Mouse (Mus musculus): ENCODE results near the gene Zfp280b. TPM values are rescaled to one million over a fixed set of nuclear protein-coding genes. Genes with fewer than 3 reads are reported as not detected.
"Not testable (repeated sequence)": the region's sequence is repeated elsewhere in the genome, so short reads cannot be mapped to it uniquely, and the experiment has no call there.

The Zfp280b gene
- polyA plus RNA-seq, 1 experiment from 2014 or later, result 14.1 TPM

- WGBS, result 91% methylated on average over 2 of the region's 2 CpGs
- H3K4me1 ChIP-seq (replicated peaks); H3K27ac ChIP-seq; H3K9me3 ChIP-seq; ATAC-seq; H3K4me3 ChIP-seq (replicated peaks); H3K27me3 ChIP-seq; H3K36me3 ChIP-seq; H3K9ac ChIP-seq (replicated peaks); H3K4me2 ChIP-seq (replicated peaks): not testable (repeated sequence)
These were observed 44.6 kb downstream of the Zfp280b start for GRCm38 (mm10) chr10:76077008-76077407.

Small RNA genes within 50 kb of the gene (microRNA-seq; reads per million reads assigned to microRNA genes)
- gene Mir6409, result not detected

Other genes with a start within 250 kb of the Zfp280b start
- 4.8 and 5.5 TPM in 2 replicates for gene Gstt1, start 234.1 kb upstream of the Zfp280b start, polyA plus RNA-seq (2015; fragmentation: Nextera tagmentation; extraction: Ambion mirVana)
- not detected in 2 replicates for gene Gstt4, start 210.1 kb upstream of the Zfp280b start, polyA plus RNA-seq (2015; fragmentation: Nextera tagmentation; extraction: Ambion mirVana)
- 5.8 and 5.9 TPM in 2 replicates for gene Gstt2, start 195.2 kb upstream of the Zfp280b start, polyA plus RNA-seq (2015; fragmentation: Nextera tagmentation; extraction: Ambion mirVana)
- 1,337 and 1,364 TPM in 2 replicates for gene Mif, start 172.4 kb upstream of the Zfp280b start, polyA plus RNA-seq (2015; fragmentation: Nextera tagmentation; extraction: Ambion mirVana)
- 1.9 and 2.1 TPM in 2 replicates for gene Derl3, start 139.2 kb upstream of the Zfp280b start, polyA plus RNA-seq (2015; fragmentation: Nextera tagmentation; extraction: Ambion mirVana)
- gene Smarcb1, start 111.0 kb upstream of the Zfp280b start, polyA plus RNA-seq (2015; fragmentation: Nextera tagmentation; extraction: Ambion mirVana), result 323 and 327 TPM in 2 replicates
- 15.1 and 17.1 TPM in 2 replicates for gene Chchd10, start 99.5 kb upstream of the Zfp280b start, polyA plus RNA-seq (2015; fragmentation: Nextera tagmentation; extraction: Ambion mirVana)
- 22.7 and 29.5 TPM in 2 replicates for gene Mmp11, start 96.2 kb upstream of the Zfp280b start, polyA plus RNA-seq (2015; fragmentation: Nextera tagmentation; extraction: Ambion mirVana)
- gene Gm867, start 92.0 kb upstream of the Zfp280b start, polyA plus RNA-seq (2015; fragmentation: Nextera tagmentation; extraction: Ambion mirVana), result 0.35 TPM in 1 of 2 replicates, not detected in the other
- gene Vpreb3, start 89.6 kb upstream of the Zfp280b start, polyA plus RNA-seq (2015; fragmentation: Nextera tagmentation; extraction: Ambion mirVana), result 0.58 and 0.73 TPM in 2 replicates
- gene Gm5134, start 78.1 kb upstream of the Zfp280b start, polyA plus RNA-seq (2015; fragmentation: Nextera tagmentation; extraction: Ambion mirVana), result 0.07 TPM in 1 of 2 replicates, not detected in the other
- not detected in 2 replicates for gene Slc5a4b, start 78.3 kb downstream of the Zfp280b start, polyA plus RNA-seq (2015; fragmentation: Nextera tagmentation; extraction: Ambion mirVana)
- 0.09 and 0.13 TPM in 2 replicates for gene Slc5a4a, start 114.8 kb downstream of the Zfp280b start, polyA plus RNA-seq (2015; fragmentation: Nextera tagmentation; extraction: Ambion mirVana)
- gene Prmt2, start 205.2 kb downstream of the Zfp280b start, polyA plus RNA-seq (2015; fragmentation: Nextera tagmentation; extraction: Ambion mirVana), result 270 and 275 TPM in 2 replicates
- 0.18 and 0.31 TPM in 2 replicates for gene S100b, start 221.2 kb downstream of the Zfp280b start, polyA plus RNA-seq (2015; fragmentation: Nextera tagmentation; extraction: Ambion mirVana)

Measured in midbrain, embryonic 13.5 days (tissue).